Mouse (Mus musculus) heart, embryonic 14.5 days (tissue): Measurements from ENCODE around the gene Zswim5. TPM values are rescaled to one million over a fixed set of nuclear protein-coding genes. Genes with fewer than 3 reads are reported as not detected.

Source experiments
- ATAC-seq: fragments of 200-750 bp; cut with Nextera tagmentation; 2 replicates; pipeline ENCODE4 v1.8.0; 2017; ENCODE audit warnings: low read depth, moderate TSS enrichment; ENCODE audit not compliant: insufficient number of reproducible peaks, insufficient read depth, low FRiP score
- H3K27ac ChIP-seq, 2 experiments: fragments of 200-500 bp in 1 of 2; fragments of 300-500 bp in 1 of 2; sonication (generic) in 1 of 2; replicated peaks in 1 of 2; 2 replicates each; pipeline ENCODE4 v1.5.1; 2012 to 2014; ENCODE audit warnings: low read depth in 2 of 2, low read length in 2 of 2, control low read depth in 1 of 2, mild to moderate bottlenecking in 1 of 2, mixed read lengths in 1 of 2; ENCODE audit not compliant: control insufficient read depth in 1 of 2, insufficient read depth in 1 of 2
- H3K27me3 ChIP-seq: fragments of 300-500 bp; sonication (generic); 2 replicates; pipeline ENCODE4 v1.6.1; 2014; ENCODE audit warnings: mild to moderate bottlenecking, low read length, control low read depth; ENCODE audit not compliant: control insufficient read depth, insufficient read depth
- H3K36me3 ChIP-seq: fragments of 300-500 bp; sonication (generic); 2 replicates; pipeline ENCODE4 v1.6.1; 2014; ENCODE audit warnings: mild to moderate bottlenecking, control low read depth, low read length, mixed read lengths; ENCODE audit not compliant: control insufficient read depth, insufficient read depth
- H3K4me1 ChIP-seq, 2 experiments: fragments of 200-500 bp in 1 of 2; fragments of 300-500 bp in 1 of 2; sonication (generic) in 1 of 2; 2 replicates each; pipeline ENCODE4 v1.6.1; 2012 to 2014; ENCODE audit warnings: low read length in 2 of 2, control low read depth in 1 of 2, mixed read lengths in 1 of 2; ENCODE audit not compliant: control insufficient read depth in 2 of 2, insufficient read depth in 2 of 2
- H3K4me2 ChIP-seq: fragments of 300-500 bp; sonication (generic); 2 replicates; pipeline ENCODE4 v1.6.1; 2014; ENCODE audit warnings: mild to moderate bottlenecking, low read length
- H3K4me3 ChIP-seq, 2 experiments: fragments of 200-500 bp in 1 of 2; fragments of 300-500 bp in 1 of 2; sonication (generic) in 1 of 2; 2 replicates each; pipeline ENCODE4 v1.5.1; 2012 to 2014; ENCODE audit warnings: low read length in 2 of 2, mild to moderate bottlenecking in 2 of 2, control low read depth in 1 of 2, low read depth in 1 of 2, moderate library complexity in 1 of 2; ENCODE audit not compliant: control insufficient read depth in 1 of 2, insufficient read depth in 1 of 2
- H3K9ac ChIP-seq: fragments of 300-500 bp; sonication (generic); 2 replicates; pipeline ENCODE4 v1.6.1; 2014; ENCODE audit warnings: mild to moderate bottlenecking, low read length
- H3K9me3 ChIP-seq: fragments of 300-500 bp; sonication (generic); 2 replicates; pipeline ENCODE4 v1.6.1; 2016; ENCODE audit warnings: low read length, control low read depth; ENCODE audit not compliant: control insufficient read depth
- WGBS: fragments of 180-500 bp; shearing (Covaris S2); extraction: QIAGEN DNeasy Blood & Tissue Kit; methylation state at CpG from one replicate; pipeline ENCODE4 v1.1.7; 2014; 5-methylcytosine and 5-hydroxymethylcytosine counted together
- polyA plus RNA-seq: library from polyadenylated mRNA; unstranded; fragments of >200 nt; fragmentation: Nextera tagmentation; extraction: Ambion mirVana; gene quantifications from 2 replicates; pipeline ENCODE4 v1.2.1, GENCODE M21; 2014

The Zswim5 gene
- polyA plus RNA-seq, 1 experiment from 2014 or later = 0.80 TPM

- ATAC-seq = no peak
- Histone ChIP-seq H3K4me3 (no peak overlapping the region), H3K9ac (no peak overlapping the region), H3K27me3 (no peaks in the 10 kb centered on the region), H3K4me1 (peaks cover 0 to 2% of the 10 kb centered on the region in 2 experiments; a peak in 1 of 4 replicates), H3K4me2 (no peak overlapping the region), H3K27ac (no peak overlapping the region), H3K9me3 (no peaks in the 10 kb centered on the region), H3K36me3 (peaks cover 14% of the 10 kb centered on the region)
- WGBS = 82% methylated on average over 7 of the region's 7 CpGs
Measured at GRCm38 (mm10) chr4:116985681-116986080, 108.5 kb downstream of the Zswim5 start.

GRCm38 (mm10) chr4:116986400-116987121, 109.4 kb downstream of the Zswim5 start:
- ATAC-seq = peak; percentile 60
- 52% methylated on average over 17 of the region's 17 CpGs for WGBS
- no peaks in the 10 kb centered on the region for H3K9me3 ChIP-seq
- H3K9ac ChIP-seq = no peak overlapping the region
- H3K27me3 ChIP-seq = no peaks in the 10 kb centered on the region
- H3K27ac ChIP-seq = no peak overlapping the region
- H3K4me1 ChIP-seq = peaks cover 0 to 2% of the 10 kb centered on the region in 2 experiments; a peak in 1 of 4 replicates
- H3K36me3 ChIP-seq = peaks cover 20% of the 10 kb centered on the region
- no peak overlapping the region for H3K4me3 ChIP-seq
- no peak overlapping the region for H3K4me2 ChIP-seq

GRCm38 (mm10) chr4:116987122-116987456, 109.9 kb downstream of the Zswim5 start:
- ATAC-seq = no peak
- H3K9ac ChIP-seq = no peak overlapping the region
- H3K27me3 ChIP-seq = no peaks in the 10 kb centered on the region
- peaks cover 0 to 2% of the 10 kb centered on the region in 2 experiments; a peak in 1 of 4 replicates for H3K4me1 ChIP-seq
- peaks cover 20% of the 10 kb centered on the region for H3K36me3 ChIP-seq
- no peak overlapping the region for H3K4me3 ChIP-seq
- H3K4me2 ChIP-seq = no peak overlapping the region
- H3K27ac ChIP-seq = no peak overlapping the region
- no peaks in the 10 kb centered on the region for H3K9me3 ChIP-seq
- WGBS = 58% methylated on average over 5 of the region's 5 CpGs

- WGBS = 66% methylated on average over 6 of the region's 6 CpGs
- Histone ChIP-seq H3K4me2 (no peak overlapping the region), H3K27me3 (no peaks in the 10 kb centered on the region), H3K27ac (no peak overlapping the region), H3K4me1 (peaks cover 4 to 12% of the 10 kb centered on the region in 2 experiments; a peak in 3 of 4 replicates), H3K9ac (no peak overlapping the region), H3K4me3 (no peak overlapping the region), H3K9me3 (no peaks in the 10 kb centered on the region), H3K36me3 (peaks cover 22% of the 10 kb centered on the region)
- ATAC-seq = no peak
Measured at GRCm38 (mm10) chr4:116989731-116990130, 112.6 kb downstream of the Zswim5 start.

- Histone ChIP-seq H3K4me1 (peaks cover 8 to 21% of the 10 kb centered on the region in 2 experiments), H3K36me3 (peaks cover 22% of the 10 kb centered on the region), H3K4me2 (no peak overlapping the region), H3K27ac (no peak overlapping the region), H3K9ac (no peak overlapping the region), H3K4me3 (no peak overlapping the region), H3K27me3 (no peaks in the 10 kb centered on the region), H3K9me3 (no peaks in the 10 kb centered on the region)
- ATAC-seq = no peak
- 8% methylated on average over 7 of the region's 7 CpGs for WGBS
Measured at GRCm38 (mm10) chr4:116991366-116991765, 114.2 kb downstream of the Zswim5 start.

GRCm38 (mm10) chr4:116993672-116994621, 116.8 kb downstream of the Zswim5 start, which contains the start of gene Urod:
Urod (minus strand) TSS chr4:116994413.
- H3K36me3 ChIP-seq = peaks cover 26% of the 10 kb centered on the region
- H3K4me3 ChIP-seq = peak within 1 kb of the TSS; percentile 90 to 94
- peak within 1 kb of the TSS in 1 of 2 experiments; percentile 80; a peak in 2 of 4 replicates for H3K27ac ChIP-seq
- under 1% methylated on average over 38 of the region's 38 CpGs for WGBS
- H3K4me1 ChIP-seq = peaks cover 6 to 21% of the 10 kb centered on the region in 2 experiments
- peak within 1 kb of the TSS; percentile 87 for H3K9ac ChIP-seq
- H3K4me2 ChIP-seq = peak within 1 kb of the TSS; percentile 88
- no peaks in the 10 kb centered on the region for H3K27me3 ChIP-seq
- peak; percentile 92 for ATAC-seq
- H3K9me3 ChIP-seq = no peaks in the 10 kb centered on the region

GRCm38 (mm10) chr4:116995131-116995797, 118.1 kb downstream of the Zswim5 start, which contains the start of gene Hectd3:
Hectd3 (plus strand) TSS chr4:116995317.
- peak within 1 kb of the TSS in 1 of 2 experiments; percentile 80; a peak in 2 of 4 replicates for H3K27ac ChIP-seq
- under 1% methylated on average over 58 of the region's 58 CpGs for WGBS
- H3K9me3 ChIP-seq = no peaks in the 10 kb centered on the region
- H3K27me3 ChIP-seq = no peaks in the 10 kb centered on the region
- H3K9ac ChIP-seq = peak within 1 kb of the TSS; percentile 87
- peak within 1 kb of the TSS; percentile 90 to 94 for H3K4me3 ChIP-seq
- H3K4me2 ChIP-seq = peak within 1 kb of the TSS; percentile 88
- H3K4me1 ChIP-seq = peaks cover 6 to 21% of the 10 kb centered on the region in 2 experiments
- peaks cover 34% of the 10 kb centered on the region for H3K36me3 ChIP-seq
- ATAC-seq = peak; percentile 34; the same call in 1 of the 2 replicates
